Mouse (Mus musculus) frontal cortex, postnatal 36 days (tissue): Measurements from ENCODE around the gene Brpf1.

Source experiments
- DNase-seq, 2 experiments: peaks; one replicate each; pipeline ENCODE4 v3.0.0; 2022; ENCODE audit warnings: low spot score in 2 of 2

Brpf1 gene

GRCm38 (mm10) chr6:113352820-113353219 lies 45.9 kb downstream of the Brpf1 start:
- no peak for DNase-seq

DNA sequence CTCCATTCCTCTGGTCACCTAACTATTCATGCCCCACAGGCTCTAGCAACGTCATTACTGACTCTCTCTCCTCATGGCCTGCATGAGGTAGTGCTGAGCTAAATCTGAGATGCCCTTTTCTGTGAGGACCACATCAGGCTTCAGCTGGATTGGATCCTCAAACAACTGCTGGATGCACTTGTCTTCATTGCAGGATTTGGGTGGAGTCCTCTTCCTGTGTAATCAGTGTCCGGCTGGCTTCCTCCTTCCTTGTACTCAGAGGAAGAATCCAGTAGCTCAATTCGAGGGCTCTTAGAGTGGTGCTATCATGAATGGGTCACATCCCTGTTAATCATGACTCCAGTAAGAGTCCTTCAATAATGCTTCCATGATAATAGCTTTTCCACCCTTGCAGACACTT lies 46.8 kb downstream of the Brpf1 start:
- DNase-seq, result no peak

- no peak for DNase-seq
Observed at GRCm38 (mm10) chr6:113361476-113361875, 54.5 kb downstream of the Brpf1 start.

GRCm38 (mm10) chr6:113362241-113362640 lies 55.3 kb downstream of the Brpf1 start:
- DNase-seq, result no peak

GRCm38 (mm10) chr6:113364518-113365135 lies 57.7 kb downstream of the Brpf1 start:
- DNase-seq, result no peak

DNA sequence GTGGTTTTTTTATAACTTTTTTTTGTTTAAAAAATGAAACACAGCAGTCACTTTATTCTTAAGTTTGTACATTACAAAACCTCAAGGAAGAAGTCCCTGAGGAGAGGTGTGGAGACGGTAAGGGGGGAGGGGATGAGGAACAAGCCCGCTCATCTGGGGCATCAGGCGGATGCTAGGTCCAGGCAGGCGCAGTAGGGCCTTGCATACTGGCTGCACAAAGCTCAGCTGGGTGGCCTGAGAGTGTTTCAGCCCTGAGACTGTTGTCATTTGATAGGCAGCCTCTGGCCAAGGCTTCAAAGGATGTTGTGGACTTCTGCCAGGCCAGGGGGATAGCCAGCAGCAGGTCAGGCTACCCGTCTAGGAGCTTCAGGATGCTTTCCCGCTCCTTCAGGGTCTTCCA lies 59.7 kb downstream of the Brpf1 start:
- DNase-seq, result no peak

DNA sequence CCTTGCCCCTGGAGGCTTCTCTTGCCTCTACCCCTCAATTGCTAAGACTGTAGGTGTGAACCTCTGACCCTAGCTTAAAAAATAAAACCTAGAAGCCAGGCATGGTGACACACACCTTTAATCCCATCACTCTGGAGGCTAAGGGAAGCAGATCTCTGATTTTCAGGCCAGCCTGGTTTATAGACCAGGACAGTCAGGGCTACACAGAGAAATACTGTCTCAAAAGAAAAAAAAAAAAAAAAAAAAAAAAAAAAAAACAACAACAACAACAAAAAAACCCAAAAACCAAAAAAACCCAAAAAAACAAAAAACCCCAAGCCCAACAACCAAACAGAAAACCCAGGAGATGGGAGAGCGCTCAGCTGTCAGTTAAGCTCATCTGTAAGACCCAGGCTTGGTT lies 60.6 kb downstream of the Brpf1 start:
- no peak for DNase-seq

DNA sequence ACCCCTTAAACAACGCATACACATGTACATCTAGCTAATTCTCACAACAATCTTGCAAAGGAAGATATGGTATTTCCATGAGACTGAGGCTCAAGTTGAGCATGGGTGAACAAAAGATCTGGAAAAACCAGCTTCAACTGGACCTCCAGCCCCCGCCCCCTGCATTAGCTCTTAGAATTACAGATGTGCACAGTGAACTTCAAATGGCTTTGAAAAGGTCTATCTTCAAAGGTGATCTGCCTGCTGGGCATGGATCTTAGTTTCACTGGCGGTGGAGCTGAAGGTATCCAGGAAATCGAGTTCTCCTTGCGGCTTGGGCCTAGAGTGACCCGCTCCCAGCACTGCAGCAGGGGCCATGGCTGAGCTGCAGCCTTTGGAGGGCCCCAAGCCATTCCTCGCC lies 61.2 kb downstream of the Brpf1 start:
- DNase-seq, result no peak

- DNase-seq, result no peak
Observed at GRCm38 (mm10) chr6:113368577-113368976, 61.6 kb downstream of the Brpf1 start.

GRCm38 (mm10) chr6:113370194-113370929 lies 63.4 kb downstream of the Brpf1 start:
- DNase-seq, result no peak

DNA sequence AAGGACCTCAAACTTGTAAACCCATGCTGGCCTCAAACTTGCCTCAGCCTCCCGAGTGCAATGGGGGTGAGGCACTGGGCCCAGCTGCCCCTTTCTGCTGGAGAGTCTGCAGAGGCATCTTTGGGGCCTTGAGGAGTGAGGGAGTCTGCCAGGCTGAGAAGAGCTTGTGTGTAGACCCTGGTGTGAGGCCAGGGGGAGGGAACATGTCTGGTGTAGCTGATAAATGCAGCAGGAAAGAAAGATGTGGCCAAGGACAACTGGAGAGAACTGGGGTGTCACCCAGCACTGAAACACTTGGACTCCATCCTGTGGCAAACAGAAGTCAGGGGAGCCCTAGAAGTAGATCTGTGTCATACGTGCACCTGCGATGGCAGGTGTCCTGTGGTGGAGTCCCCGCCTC lies 66.6 kb downstream of the Brpf1 start:
- no peak for DNase-seq
